Mouse (Mus musculus) heart, embryonic 16.5 days (tissue): ENCODE results near the gene AC124502.3. TPM values are rescaled to one million over a fixed set of nuclear protein-coding genes. Genes with fewer than 3 reads are reported as not detected.

Source experiments
- ATAC-seq: fragments of 200-750 bp; cut with Nextera tagmentation; replicated peaks from 2 replicates; pipeline ENCODE4 v1.8.0; 2017; ENCODE audit warnings: moderate number of reproducible peaks; ENCODE audit not compliant: insufficient read depth, low FRiP score; ENCODE audit errors: extremely low read depth
- H3K27ac ChIP-seq: fragments of 300-500 bp; sonication (generic); 2 replicates; pipeline ENCODE4 v1.5.1; 2014; ENCODE audit warnings: mild to moderate bottlenecking, low read length, control low read depth, moderate library complexity
- H3K27me3 ChIP-seq: fragments of 300-500 bp; sonication (generic); 2 replicates; pipeline ENCODE4 v1.6.1; 2014; ENCODE audit warnings: low read length, mixed read lengths; ENCODE audit not compliant: control insufficient read depth, insufficient read depth
- H3K36me3 ChIP-seq: fragments of 300-500 bp; sonication (generic); 2 replicates; pipeline ENCODE4 v1.6.1; 2014; ENCODE audit not compliant: control insufficient read depth, insufficient read depth
- H3K4me1 ChIP-seq: fragments of 300-500 bp; sonication (generic); 2 replicates; pipeline ENCODE4 v1.6.1; 2014; ENCODE audit warnings: low read length, mixed read lengths; ENCODE audit not compliant: control insufficient read depth, insufficient read depth
- H3K4me2 ChIP-seq: fragments of 300-500 bp; sonication (generic); 2 replicates; pipeline ENCODE4 v1.6.1; 2014; ENCODE audit warnings: low read depth, mild to moderate bottlenecking, control low read depth, low read length
- H3K4me3 ChIP-seq: fragments of 300-500 bp; sonication (generic); 2 replicates; pipeline ENCODE4 v1.5.1; 2014; ENCODE audit warnings: mild to moderate bottlenecking, control low read depth, low read length
- H3K9ac ChIP-seq: fragments of 300-500 bp; sonication (generic); 2 replicates; pipeline ENCODE4 v1.6.1; 2014; ENCODE audit warnings: low read length, control low read depth
- H3K9me3 ChIP-seq: fragments of 300-500 bp; sonication (generic); replicated peaks from 2 replicates; pipeline ENCODE4 v1.6.1; 2016; ENCODE audit warnings: low read length; ENCODE audit not compliant: control insufficient read depth
- WGBS: fragments of 180-500 bp; shearing (Covaris S2); extraction: QIAGEN DNeasy Blood & Tissue Kit; methylation state at CpG from one replicate; pipeline ENCODE4 v1.1.7; 2014; 5-methylcytosine and 5-hydroxymethylcytosine counted together
- polyA plus RNA-seq: library from polyadenylated mRNA; unstranded; fragments of >200 nt; fragmentation: Nextera tagmentation; extraction: Ambion mirVana; gene quantifications from 2 replicates; pipeline ENCODE4 v1.2.1, GENCODE M21; 2015

The AC124502.3 gene
- polyA plus RNA-seq, 1 experiment from 2014 or later: 2.7 TPM

DNA sequence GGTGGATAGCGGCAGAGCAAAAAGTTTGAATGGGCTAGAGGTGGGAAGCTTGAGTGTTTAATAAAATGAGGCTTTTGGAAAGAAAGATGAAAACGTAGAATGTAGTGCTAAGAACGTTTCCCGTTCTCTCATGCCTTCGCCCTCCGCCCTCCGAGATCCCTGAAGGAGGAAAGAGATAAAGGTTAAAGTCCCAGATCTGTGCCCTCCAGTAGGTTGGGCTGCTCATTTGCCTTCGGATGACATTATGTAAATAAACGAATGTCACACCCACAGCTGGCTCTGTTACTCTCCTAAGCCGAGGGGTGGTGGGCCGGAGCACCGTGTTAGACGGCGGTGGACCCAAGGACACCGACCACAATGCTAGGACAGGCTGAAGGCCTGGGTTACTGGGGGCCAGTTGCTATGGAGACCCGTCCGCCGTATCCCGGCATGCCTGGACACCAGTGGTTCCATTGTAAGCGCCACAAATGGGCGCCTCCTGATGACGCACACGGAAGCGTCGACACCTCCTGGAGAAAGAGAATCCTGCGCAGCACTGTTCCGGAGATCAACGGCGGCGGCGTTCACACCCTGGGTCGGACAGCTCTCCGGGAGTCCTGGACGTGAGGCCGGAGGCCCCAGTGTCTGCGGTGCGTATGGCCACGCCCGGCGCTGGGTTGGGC lies 2.3 kb downstream of the AC124502.3 start, which contains the start of gene Brms1:
TSS of gene Brms1 (plus strand) at position 493 of the 662 bp plus-strand sequence.
- peak within 1 kb of the TSS; percentile 92 for H3K9ac ChIP-seq
- H3K27ac ChIP-seq: peak within 1 kb of the TSS; percentile 65
- H3K9me3 ChIP-seq: no peaks in the 10 kb centered on the region
- peak; percentile 74 for ATAC-seq
- H3K4me3 ChIP-seq: peak within 1 kb of the TSS; percentile 82
- peaks cover 22% of the 10 kb centered on the region for H3K4me1 ChIP-seq
- peaks cover 2% of the 10 kb centered on the region; the same call in 1 of the 2 replicates for H3K36me3 ChIP-seq
- peak within 1 kb of the TSS; percentile 81 for H3K4me2 ChIP-seq
- H3K27me3 ChIP-seq: no peaks in the 10 kb centered on the region
- WGBS: 3% methylated on average over 40 of the region's 40 CpGs

GRCm38 (mm10) chr19:5041588-5041987 lies 2.9 kb downstream of the AC124502.3 start:
- Histone ChIP-seq H3K9ac (peak overlapping the region; percentile 92), H3K4me3 (peak overlapping the region; percentile 82), H3K27ac (peak overlapping the region; percentile 65), H3K4me1 (peaks cover 22% of the 10 kb centered on the region), H3K27me3 (no peaks in the 10 kb centered on the region), H3K36me3 (peaks cover 5% of the 10 kb centered on the region; the same call in 1 of the 2 replicates), H3K9me3 (no peaks in the 10 kb centered on the region), H3K4me2 (peak overlapping the region; percentile 81)
- 2% methylated on average over 16 of the region's 16 CpGs for WGBS
- no peak for ATAC-seq

GRCm38 (mm10) chr19:5045531-5045930 lies 6.8 kb downstream of the AC124502.3 start:
- peaks cover 14% of the 10 kb centered on the region; the same call in 1 of the 2 replicates for H3K36me3 ChIP-seq
- peaks cover 14% of the 10 kb centered on the region for H3K4me1 ChIP-seq
- no peak overlapping the region for H3K27ac ChIP-seq
- WGBS: 74% methylated on average over 4 of the region's 4 CpGs
- no peak overlapping the region for H3K4me2 ChIP-seq
- no peak overlapping the region for H3K4me3 ChIP-seq
- H3K9me3 ChIP-seq: no peaks in the 10 kb centered on the region
- no peak for ATAC-seq
- H3K9ac ChIP-seq: no peak overlapping the region
- no peaks in the 10 kb centered on the region for H3K27me3 ChIP-seq

DNA sequence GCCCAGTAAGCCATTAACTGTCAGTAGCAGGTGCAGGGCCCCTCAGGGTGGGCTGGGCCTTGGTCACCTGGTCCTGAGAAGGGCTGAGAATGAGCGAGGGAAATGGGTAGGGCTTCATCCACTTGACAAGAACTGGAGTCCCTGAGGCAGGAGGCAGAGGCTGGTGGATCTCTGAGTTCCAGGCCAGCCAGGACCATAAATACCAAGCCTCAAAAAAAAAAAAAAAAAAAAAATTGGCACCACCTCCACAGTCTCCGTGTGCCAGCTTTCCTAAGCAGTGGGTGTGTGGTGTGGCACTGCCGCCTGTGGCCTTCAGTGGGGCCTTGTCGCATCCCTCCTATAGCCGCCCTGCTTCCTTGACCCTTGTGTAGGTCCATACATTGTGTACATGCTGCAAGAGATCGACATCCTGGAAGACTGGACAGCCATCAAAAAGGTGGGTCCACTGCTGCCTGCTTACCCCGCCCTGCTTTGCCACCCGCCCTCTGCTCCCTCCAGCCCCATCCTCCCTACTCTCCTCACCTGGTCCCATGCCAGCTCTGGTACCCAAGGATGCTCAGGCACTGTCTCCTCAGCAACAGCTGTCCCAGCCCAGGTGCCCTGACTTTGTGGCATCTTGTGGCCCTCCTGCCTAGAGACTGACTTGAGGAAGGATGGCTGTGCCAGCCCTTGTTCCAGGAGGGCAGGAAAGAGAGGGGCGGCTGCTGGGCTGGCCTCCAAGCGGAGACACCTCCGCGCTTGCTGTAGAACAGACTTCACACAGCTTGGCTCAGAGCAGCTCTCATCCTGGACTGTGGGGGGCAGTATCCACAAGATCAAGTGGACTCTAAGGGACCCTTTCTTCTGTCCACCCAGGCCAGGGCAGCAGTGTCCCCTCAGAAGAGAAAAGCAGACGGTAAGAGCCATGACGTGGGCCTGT lies 9.7 kb downstream of the AC124502.3 start:
- Histone ChIP-seq H3K4me3 (no peak overlapping the region), H3K36me3 (peaks cover 14% of the 10 kb centered on the region; the same call in 1 of the 2 replicates), H3K9ac (no peak overlapping the region), H3K4me1 (peaks cover 29% of the 10 kb centered on the region), H3K27me3 (peaks cover 14% of the 10 kb centered on the region), H3K9me3 (no peaks in the 10 kb centered on the region), H3K27ac (no peak overlapping the region), H3K4me2 (no peak overlapping the region)
- 87% methylated on average over 14 of the region's 14 CpGs for WGBS
- no peak for ATAC-seq

DNA sequence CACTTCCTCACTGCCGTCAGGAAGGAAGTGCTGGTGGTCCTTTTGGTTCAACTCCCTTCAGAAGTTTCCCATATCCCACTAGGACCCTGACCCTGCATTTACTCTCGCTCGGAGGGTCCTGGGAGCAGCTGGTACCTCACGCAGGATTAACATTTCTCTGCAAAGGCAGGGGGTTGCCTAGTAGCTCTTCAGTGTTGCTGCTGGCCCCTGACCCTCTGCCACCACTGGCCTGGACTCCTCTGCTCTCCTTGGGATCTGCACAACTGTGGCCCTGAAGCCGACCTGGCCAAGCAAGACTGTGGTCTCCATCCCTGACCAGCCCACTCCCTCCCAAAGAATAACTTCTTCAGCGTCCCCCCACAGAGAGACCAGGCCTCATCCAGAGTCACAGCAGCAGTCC lies 10.6 kb downstream of the AC124502.3 start:
- H3K4me3 ChIP-seq: no peak overlapping the region
- no peak overlapping the region for H3K9ac ChIP-seq
- peaks cover 12% of the 10 kb centered on the region; the same call in 1 of the 2 replicates for H3K36me3 ChIP-seq
- H3K4me1 ChIP-seq: peaks cover 29% of the 10 kb centered on the region
- WGBS: 85% methylated on average over 6 of the region's 6 CpGs
- H3K27ac ChIP-seq: no peak overlapping the region
- ATAC-seq: no peak
- H3K9me3 ChIP-seq: no peaks in the 10 kb centered on the region
- H3K4me2 ChIP-seq: no peak overlapping the region
- H3K27me3 ChIP-seq: peaks cover 16% of the 10 kb centered on the region

DNA sequence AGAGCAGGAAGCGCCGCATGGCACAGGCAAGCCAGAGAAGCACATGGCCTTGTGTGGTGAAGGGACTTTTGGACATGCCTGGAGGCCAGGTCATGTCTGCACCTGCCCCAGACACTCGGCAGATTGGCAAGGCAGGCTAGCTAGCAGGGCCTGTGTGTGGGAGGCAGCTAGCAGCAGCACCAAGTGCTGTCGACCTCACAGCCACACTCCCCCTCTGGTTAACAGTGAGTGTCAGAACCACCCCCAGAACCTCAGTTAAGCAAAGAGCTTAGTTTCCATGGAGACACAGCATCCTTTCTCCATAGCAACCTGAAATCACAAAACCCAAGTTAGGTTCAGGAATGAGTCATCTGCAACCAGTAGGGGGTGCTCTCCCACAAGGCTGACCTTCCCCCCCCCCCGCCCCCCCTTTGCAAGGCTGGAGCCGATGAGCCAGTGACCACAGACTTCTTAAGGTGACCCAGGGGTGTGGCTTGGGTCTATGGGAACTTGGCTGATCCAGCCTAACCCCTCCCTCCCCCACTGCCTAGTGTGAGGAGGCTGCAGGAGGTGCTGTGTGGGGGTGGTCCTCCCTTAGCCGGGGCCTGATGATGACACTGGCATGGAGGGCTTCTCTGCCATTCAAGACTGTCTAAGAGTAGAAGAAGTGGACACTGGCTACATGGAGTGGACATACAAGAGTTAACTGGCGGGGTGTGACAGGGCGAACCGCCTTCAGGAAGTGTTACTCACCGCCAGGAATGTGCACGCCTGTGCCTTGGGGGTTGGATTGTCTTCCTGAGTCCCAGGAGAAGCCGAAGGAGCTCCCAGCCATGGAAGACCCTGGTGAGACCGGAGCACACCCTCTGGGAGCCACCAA lies 11.6 kb downstream of the AC124502.3 start, which contains the start of gene Rin1:
TSS of gene Rin1 (plus strand) at position 435 of the 859 bp plus-strand sequence.
- Histone ChIP-seq H3K27me3 (peaks cover 16% of the 10 kb centered on the region), H3K27ac (peak within 1 kb of the TSS; percentile 9; the same call in 1 of the 2 replicates), H3K9me3 (no peaks in the 10 kb centered on the region), H3K9ac (peak within 1 kb of the TSS; percentile 55), H3K4me1 (peaks cover 29% of the 10 kb centered on the region), H3K4me3 (peak within 1 kb of the TSS; percentile 36), H3K36me3 (peaks cover 12% of the 10 kb centered on the region; the same call in 1 of the 2 replicates), H3K4me2 (peak within 1 kb of the TSS; percentile 51)
- 19% methylated on average over 13 of the region's 14 CpGs for WGBS
- peak; percentile 65 for ATAC-seq

DNA sequence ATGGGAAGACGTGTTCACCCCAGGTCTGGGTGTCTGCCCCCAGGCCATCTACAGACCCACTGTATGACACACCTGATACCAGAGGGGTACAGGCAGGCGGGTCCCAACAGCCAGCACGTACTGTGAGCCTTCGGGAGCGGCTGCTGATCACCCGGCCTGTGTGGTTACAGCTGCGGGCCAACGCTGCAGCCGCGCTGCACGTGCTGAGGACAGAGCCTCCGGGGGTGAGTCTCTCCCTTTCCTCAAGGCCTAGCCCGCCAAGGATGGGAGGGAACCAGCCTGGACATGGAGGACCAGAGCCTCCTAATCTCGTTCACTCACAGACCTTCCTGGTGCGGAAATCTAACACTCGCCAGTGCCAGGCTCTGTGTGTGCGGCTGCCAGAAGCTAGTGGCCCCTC lies 12.3 kb downstream of the AC124502.3 start:
- Histone ChIP-seq H3K36me3 (peaks cover 12% of the 10 kb centered on the region; the same call in 1 of the 2 replicates), H3K9ac (peak overlapping the region; percentile 55), H3K4me1 (peaks cover 29% of the 10 kb centered on the region), H3K27me3 (peaks cover 16% of the 10 kb centered on the region), H3K9me3 (no peaks in the 10 kb centered on the region), H3K27ac (peak overlapping the region; percentile 4; the same call in 1 of the 2 replicates), H3K4me2 (peak overlapping the region; percentile 51), H3K4me3 (peak overlapping the region; percentile 36)
- ATAC-seq: 0 out of 2 replicates have a peak, but pooled peaks have one; percentile 18
- WGBS: 5% methylated on average over 17 of the region's 17 CpGs

GRCm38 (mm10) chr19:5051515-5051914 lies 12.8 kb downstream of the AC124502.3 start:
- Histone ChIP-seq H3K9me3 (no peaks in the 10 kb centered on the region), H3K9ac (peak overlapping the region; percentile 39; the same call in 1 of the 2 replicates), H3K4me2 (peak overlapping the region; percentile 51), H3K27me3 (peaks cover 16% of the 10 kb centered on the region), H3K36me3 (peaks cover 9% of the 10 kb centered on the region; the same call in 1 of the 2 replicates), H3K4me1 (peaks cover 31% of the 10 kb centered on the region), H3K27ac (no peak overlapping the region), H3K4me3 (peak overlapping the region; percentile 36; the same call in 1 of the 2 replicates)
- 65% methylated on average over 3 of the region's 3 CpGs for WGBS
- ATAC-seq: no peak
